Comparison of ENCODE assay signal across 12 mouse cellular contexts in the genomic region with DNA sequence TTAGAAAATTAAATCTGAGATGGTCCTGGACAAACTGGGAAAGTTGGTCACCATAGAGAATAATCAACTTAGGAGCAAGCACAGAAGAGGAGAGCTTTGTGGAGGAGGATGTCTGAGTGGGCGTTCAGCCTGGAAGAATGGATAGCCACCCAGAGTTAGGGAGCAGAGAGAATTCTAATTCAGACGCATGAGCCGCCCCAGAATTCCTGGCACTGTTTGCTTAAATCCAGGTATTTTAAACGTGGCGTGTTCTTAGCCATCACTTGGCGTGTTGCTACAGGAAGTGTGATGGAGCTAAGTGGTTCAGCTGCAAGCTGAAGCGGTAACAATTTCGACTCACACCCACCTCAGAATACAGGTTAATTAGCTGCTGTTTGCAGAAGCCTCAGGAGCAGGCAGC. TPM values are rescaled to one million over a fixed set of nuclear protein-coding genes. Genes with fewer than 3 reads are reported as not detected.
"Had no signal": no experiment of that assay in that cellular context is flagged by ENCODE, and none has a peak within 500 bp of the region (broad histone marks: within the 10 kb centered on the region; RNA-seq: fewer than 3 reads in every experiment).

No protein-coding gene starts in this region.

- H3K27me3 ChIP-seq: limb, embryonic 13.5 days; neural tube, embryonic 15.5 days had no signal

- H3K36me3 ChIP-seq: limb, embryonic 13.5 days; neural tube, embryonic 15.5 days had no signal

- ATAC-seq: intestine, postnatal 0 days had no signal

- H3K4me1 ChIP-seq: limb, embryonic 13.5 days; neural tube, embryonic 15.5 days had no signal

- DNase-seq: kidney, adult 8-10 months; kidney, postnatal 25 days; lung, adult 18-20 months; midbrain, embryonic 14.5 days; spleen, adult 18-20 months; thymus, postnatal 4 days had no signal

- H3K9me3 ChIP-seq: limb, embryonic 13.5 days; neural tube, embryonic 15.5 days had no signal

- H3K9ac ChIP-seq: limb, embryonic 13.5 days; liver, embryonic 14.5 days; neural tube, embryonic 15.5 days had no signal

- H3K4me2 ChIP-seq: limb, embryonic 13.5 days; neural tube, embryonic 15.5 days had no signal

- H3K4me3 ChIP-seq: limb, embryonic 13.5 days; myocyte; neural tube, embryonic 15.5 days had no signal

- H3K27ac ChIP-seq: limb, embryonic 13.5 days; liver, embryonic 14.5 days; neural tube, embryonic 15.5 days had no signal

RNA-seq across cellular contexts. Expression of a gene that starts 56.3 kb away (rescaled TPM):
- total RNA-seq: megakaryocyte-erythroid progenitor cell, adult 5-6 weeks had no signal
